ENCODE assay signal across 8 mouse cellular contexts in the genomic region with DNA sequence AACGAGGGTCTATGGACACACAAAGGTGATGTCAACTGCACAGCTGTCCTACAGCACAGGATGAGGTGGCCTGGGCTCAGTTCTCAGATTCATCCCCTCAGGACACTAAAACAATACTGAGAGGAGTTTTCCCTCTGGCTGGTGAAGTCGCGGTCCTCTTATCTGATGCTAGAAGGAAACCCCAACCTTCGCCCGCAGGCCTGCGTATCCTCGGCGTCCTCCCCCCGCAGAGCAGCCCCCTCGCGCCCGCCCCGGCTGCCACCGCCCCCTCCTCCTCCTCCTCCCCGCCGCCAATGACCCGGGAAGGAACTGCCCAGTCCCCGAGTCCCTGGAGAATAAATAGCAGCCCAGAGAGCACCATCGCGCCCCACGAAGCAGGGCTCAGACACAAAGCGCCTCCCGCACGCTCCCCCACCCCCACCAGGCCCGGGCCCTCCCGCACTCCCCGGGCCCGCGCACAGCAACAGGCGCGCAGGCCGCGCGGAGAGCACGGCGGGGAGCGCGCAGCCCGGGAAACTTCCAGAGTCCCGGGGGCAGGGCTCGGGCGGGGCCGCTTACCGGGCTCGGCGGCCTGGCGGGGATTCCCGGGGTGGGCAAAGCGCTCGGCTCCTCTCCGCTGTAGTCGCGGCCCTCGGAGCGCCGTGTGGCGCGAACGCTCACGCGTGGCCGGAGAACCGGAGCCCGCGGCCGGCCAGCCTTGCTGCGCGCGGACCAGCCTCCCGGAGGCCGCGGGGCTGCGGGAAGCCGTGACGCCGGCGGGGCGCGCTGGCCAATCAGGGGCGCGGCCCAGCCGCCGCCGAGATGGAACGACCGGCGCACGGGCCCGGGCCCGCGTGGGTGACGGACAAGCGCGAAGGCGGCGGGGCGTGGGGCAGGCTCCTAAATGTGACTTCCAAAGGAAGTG. TPM values are rescaled to one million over a fixed set of nuclear protein-coding genes. Genes with fewer than 3 reads are reported as not detected.
DNase-seq lines count a peak whose midpoint lies in the region; TF ChIP-seq lines count a peak whose summit lies in the region.

TSS of gene Mpdz (minus strand) at position 738 of the 904 bp plus-strand sequence.

- no peak for TF ChIP-seq CTCF in lung, adult 2 months (IDR thresholded peaks at IDR 0.05; ENCODE audit: insufficient read depth, low read length)

- peak; percentile 11; the same call in 1 of the 2 replicates for TF ChIP-seq POLR2A in lung, adult 2 months (IDR thresholded peaks at IDR 0.05; ENCODE audit: borderline replicate concordance, extremely low read depth, low read depth, low read length)

- DNase-seq in Muller cell, postnatal 12 days (ENCODE audit: inconsistent ontology term) = peak; percentile 88
- DNase-seq in cerebellum, adult 9-11 months = peak; percentile 75
- DNase-seq in frontal cortex, postnatal 10 days (ENCODE audit: low spot score in 2 of 2) = peak; percentile 13 to 54
- DNase-seq in heart, postnatal 4 days = peak; percentile 75
- peak; percentile 25 to 53 for DNase-seq in layer of hippocampus, adult 8-10 months (ENCODE audit: low spot score in 2 of 2)
- peak; percentile 53 for DNase-seq in lung, adult 2 months
- DNase-seq in ovary, postnatal 36 days (ENCODE audit: low spot score) = peak; percentile 76
- DNase-seq in spleen, postnatal 36 days (ENCODE audit: low spot score in 2 of 2) = no peak

- peak within 1 kb of the TSS; percentile 75 for H3K4me3 ChIP-seq in lung, adult 2 months (replicated peaks; ENCODE audit: extremely low read depth, low read depth, low read length)

- WGBS in lung, adult 2 months = 1% methylated on average over 95 of the region's 97 CpGs

- no peaks in the 10 kb centered on the region for H3K4me1 ChIP-seq in lung, adult 2 months (ENCODE audit: control insufficient read depth, insufficient read depth, low read length)

RNA-seq across cellular contexts. Expression of gene Mpdz, which starts in this region (rescaled TPM):
- 10 to 100 TPM; 49.8 to 50.4 TPM for total RNA-seq in heart, postnatal 4 days (2021)
- 10 to 100 TPM; 63.0 to 85.0 (median 73.5) TPM for total RNA-seq in layer of hippocampus, adult 8-10 months (2022)
- polyA plus RNA-seq in lung, adult 2 months (2012; rRNA removed) = 9.5 and 15.4 TPM in 2 replicates

Comparison
In these comparisons a context has a peak if more than half of its experiments do, and no peak if none do; other contexts are left out.
1. DNase-seq: peak in Muller cell, postnatal 12 days (single experiment), cerebellum, adult 9-11 months (single experiment), frontal cortex, postnatal 10 days (2 of 2), heart, postnatal 4 days (single experiment), layer of hippocampus, adult 8-10 months (2 of 2), lung, adult 2 months (single experiment) and ovary, postnatal 36 days (single experiment); none in spleen, postnatal 36 days (0 of 2).